ENCODE assay signal across 8 mouse cellular contexts in genomic region chr10:86021749-86022473, GRCm38 (mm10). TPM values are rescaled to one million over a fixed set of nuclear protein-coding genes. Genes with fewer than 3 reads are reported as not detected.
DNase-seq lines count a peak whose midpoint lies in the region; ATAC-seq and TF ChIP-seq lines count a peak whose summit lies in the region.

Gene Fbxo7 (plus strand): TSS chr10:86021972.

- peaks cover 0 to 26% of the 10 kb centered on the region in 2 experiments; a peak in 2 of 4 replicates for H3K4me1 ChIP-seq in CH12.LX (ENCODE audit: control insufficient read depth in 1 of 2, insufficient read depth in 2 of 2)
- H3K4me1 ChIP-seq in forebrain, embryonic 12.5 days: peaks cover 6% of the 10 kb centered on the region
- no peaks in the 10 kb centered on the region for H3K4me1 ChIP-seq in heart, postnatal 0 days (ENCODE audit: control insufficient read depth, insufficient read depth)
- peaks cover 22% of the 10 kb centered on the region for H3K4me1 ChIP-seq in liver, embryonic 16.5 days (ENCODE audit: control insufficient read depth, low read depth, low read length)
- H3K4me1 ChIP-seq in neural tube, embryonic 13.5 days (replicated peaks): peaks cover 12% of the 10 kb centered on the region
- peaks cover 2% of the 10 kb centered on the region; the same call in 1 of the 2 replicates for H3K4me1 ChIP-seq in testis, adult 2 months (ENCODE audit: control insufficient read depth, insufficient read depth, low read length)

- under 1% methylated on average over 82 of the region's 82 CpGs for WGBS in forebrain, embryonic 12.5 days
- WGBS in heart, postnatal 0 days: under 1% methylated on average over 82 of the region's 82 CpGs
- WGBS in liver, embryonic 16.5 days (ENCODE audit: insufficient replicate concordance): under 1% methylated on average over 82 of the region's 82 CpGs
- WGBS in neural tube, embryonic 13.5 days: under 1% methylated on average over 82 of the region's 82 CpGs

- H3K27ac ChIP-seq in CH12.LX (ENCODE audit: insufficient read depth, low read depth): peak within 1 kb of the TSS; percentile 39
- H3K27ac ChIP-seq in forebrain, embryonic 12.5 days: peak within 1 kb of the TSS; percentile 88
- H3K27ac ChIP-seq in heart, postnatal 0 days (ENCODE audit: low read depth): peak within 1 kb of the TSS; percentile 92
- peak within 1 kb of the TSS; percentile 94 for H3K27ac ChIP-seq in liver, embryonic 16.5 days (ENCODE audit: low read length)
- peak within 1 kb of the TSS; percentile 87 for H3K27ac ChIP-seq in neural tube, embryonic 13.5 days (replicated peaks)
- H3K27ac ChIP-seq in testis, adult 2 months (ENCODE audit: control insufficient read depth, insufficient read depth, low read depth, low read length): peak within 1 kb of the TSS; percentile 90

- peak within 1 kb of the TSS; percentile 68 to 93 (median 85) for H3K4me3 ChIP-seq in CH12.LX (replicated peaks in 1 of 3; ENCODE audit: low read depth in 2 of 3, low read length in 2 of 3, poor library complexity in 1 of 3)
- peak within 1 kb of the TSS; percentile 86 for H3K4me3 ChIP-seq in forebrain, embryonic 12.5 days (replicated peaks)
- H3K4me3 ChIP-seq in heart, postnatal 0 days (ENCODE audit: low read depth, low read length): peak within 1 kb of the TSS; percentile 97
- peak within 1 kb of the TSS; percentile 94 for H3K4me3 ChIP-seq in liver, embryonic 16.5 days (ENCODE audit: low read depth, low read length)
- H3K4me3 ChIP-seq in neural tube, embryonic 13.5 days: peak within 1 kb of the TSS; percentile 87
- H3K4me3 ChIP-seq in testis, adult 2 months (ENCODE audit: control insufficient read depth, low read depth, low read length): peak within 1 kb of the TSS; percentile 93

- peak; percentile 47 for TF ChIP-seq RAD21 in CH12.LX (IDR thresholded peaks at IDR 0.05; ENCODE audit: low read depth, low read length)

- DNase-seq in CH12.LX (ENCODE audit: extremely low read depth): peak; percentile 79
- peak; percentile 81 for DNase-seq in c-Kit-positive CD71-positive TER-119-negative erythroid progenitor cells, embryonic 14.5 days (ENCODE audit: low read depth)
- peak; percentile 91 for DNase-seq in heart, postnatal 0 days (ENCODE audit: low spot score)
- DNase-seq in kidney, postnatal 4 days: peak; percentile 94 to 96

- peak; percentile 67; the same call in 1 of the 2 replicates for TF ChIP-seq POLR2A in CH12.LX (IDR thresholded peaks at IDR 0.05; ENCODE audit: low read depth, low read length)
- peak; percentile 50 for TF ChIP-seq POLR2A in testis, adult 2 months (IDR thresholded peaks at IDR 0.05; ENCODE audit: control insufficient read depth, low read depth, low read length)

- ATAC-seq in forebrain, embryonic 12.5 days (ENCODE audit: low FRiP score): peak; percentile 94
- peak; percentile 97 for ATAC-seq in heart, postnatal 0 days (ENCODE audit: insufficient read depth, low read depth)
- ATAC-seq in liver, embryonic 16.5 days (ENCODE audit: low read depth): peak; percentile 83
- ATAC-seq in neural tube, embryonic 13.5 days (ENCODE audit: low read depth): peak; percentile 97

- no peak for TF ChIP-seq EP300 in CH12.LX (IDR thresholded peaks at IDR 0.05; ENCODE audit: low read length)
- TF ChIP-seq EP300 in heart, postnatal 0 days (IDR thresholded peaks at IDR 0.05; ENCODE audit: low read depth): no peak

- peaks cover 1% of the 10 kb centered on the region; the same call in 1 of the 2 replicates for H3K79me2 ChIP-seq in CH12.LX (replicated peaks; ENCODE audit: control insufficient read depth, extremely low read depth, insufficient read depth, poor library complexity, severe bottlenecking)

- in situ Hi-C loops in CH12.LX (cut with MboI; ENCODE audit: low pct_ligation_motif_present, low pct_unique_long_range_greater_than_20kb, low sequenced_read_pairs): no loop called here

- dilution Hi-C loops in CH12.LX (cut with MboI; ENCODE audit: extremely low pct_ligation_motif_present, extremely low pct_unique_long_range_greater_than_20kb, low sequenced_read_pairs): no loop called here

- peak; percentile 48 to 99; a peak in 3 of 4 replicates for TF ChIP-seq CTCF in CH12.LX (conservative IDR thresholded peaks at IDR 0.05 in 1 of 2, IDR thresholded peaks at IDR 0.05 in 1 of 2; ENCODE audit: low read depth in 2 of 2, low read length in 2 of 2)
- peak; percentile 99 for TF ChIP-seq CTCF in heart, postnatal 0 days (IDR thresholded peaks at IDR 0.05; ENCODE audit: low read depth)
- TF ChIP-seq CTCF in testis, adult 2 months (IDR thresholded peaks at IDR 0.05; ENCODE audit: control insufficient read depth, insufficient read depth, insufficient replicate concordance, low read depth, low read length): peak; percentile 84

- peaks cover 0 to 19% of the 10 kb centered on the region in 2 experiments for H3K36me3 ChIP-seq in CH12.LX (replicated peaks in 1 of 2; ENCODE audit: control insufficient read depth in 1 of 2, insufficient read depth in 1 of 2, low read length in 1 of 2)
- H3K36me3 ChIP-seq in forebrain, embryonic 12.5 days (replicated peaks): no peaks in the 10 kb centered on the region
- H3K36me3 ChIP-seq in heart, postnatal 0 days (replicated peaks; ENCODE audit: control insufficient read depth, insufficient read depth, low read length): no peaks in the 10 kb centered on the region
- H3K36me3 ChIP-seq in liver, embryonic 16.5 days (ENCODE audit: control insufficient read depth, insufficient read depth): peaks cover 7% of the 10 kb centered on the region; the same call in 1 of the 2 replicates
- H3K36me3 ChIP-seq in neural tube, embryonic 13.5 days: no peaks in the 10 kb centered on the region; the same call in 1 of the 2 replicates
- no peaks in the 10 kb centered on the region for H3K36me3 ChIP-seq in testis, adult 2 months (ENCODE audit: control insufficient read depth, insufficient read depth, low read length)

- H3K4me2 ChIP-seq in CH12.LX (ENCODE audit: insufficient read depth, low read depth, poor library complexity, severe bottlenecking): peak within 1 kb of the TSS; percentile 60
- H3K4me2 ChIP-seq in forebrain, embryonic 12.5 days: peak within 1 kb of the TSS; percentile 69
- H3K4me2 ChIP-seq in heart, postnatal 0 days (ENCODE audit: low read depth, low read length): peak within 1 kb of the TSS; percentile 68
- peak within 1 kb of the TSS; percentile 72 for H3K4me2 ChIP-seq in liver, embryonic 16.5 days (ENCODE audit: low read depth, low read length)
- H3K4me2 ChIP-seq in neural tube, embryonic 13.5 days: peak within 1 kb of the TSS; percentile 76

- peak within 1 kb of the TSS; percentile 55 for H3K9ac ChIP-seq in CH12.LX (ENCODE audit: insufficient read depth, low read depth)
- H3K9ac ChIP-seq in forebrain, embryonic 12.5 days: peak within 1 kb of the TSS; percentile 81
- peak within 1 kb of the TSS; percentile 92 for H3K9ac ChIP-seq in heart, postnatal 0 days (replicated peaks; ENCODE audit: low read depth, low read length)
- H3K9ac ChIP-seq in liver, embryonic 16.5 days (ENCODE audit: low read depth, low read length): peak within 1 kb of the TSS; percentile 95
- peak within 1 kb of the TSS; percentile 89 for H3K9ac ChIP-seq in neural tube, embryonic 13.5 days

- H3K27me3 ChIP-seq in CH12.LX (replicated peaks): no peaks in the 10 kb centered on the region
- no peaks in the 10 kb centered on the region for H3K27me3 ChIP-seq in forebrain, embryonic 12.5 days
- H3K27me3 ChIP-seq in heart, postnatal 0 days (ENCODE audit: control insufficient read depth, insufficient read depth, low read length): no peaks in the 10 kb centered on the region
- H3K27me3 ChIP-seq in liver, embryonic 16.5 days (ENCODE audit: control insufficient read depth, insufficient read depth, low read depth, low read length): no peaks in the 10 kb centered on the region
- no peaks in the 10 kb centered on the region for H3K27me3 ChIP-seq in neural tube, embryonic 13.5 days
- H3K27me3 ChIP-seq in testis, adult 2 months (ENCODE audit: control insufficient read depth, insufficient read depth, low read length): no peaks in the 10 kb centered on the region

- no peaks in the 10 kb centered on the region for H3K9me3 ChIP-seq in CH12.LX (replicated peaks; ENCODE audit: low read length)
- H3K9me3 ChIP-seq in forebrain, embryonic 12.5 days: no peaks in the 10 kb centered on the region
- H3K9me3 ChIP-seq in heart, postnatal 0 days (replicated peaks; ENCODE audit: control insufficient read depth, low read length): no peaks in the 10 kb centered on the region
- no peaks in the 10 kb centered on the region for H3K9me3 ChIP-seq in liver, embryonic 16.5 days (replicated peaks; ENCODE audit: control insufficient read depth, low read length)
- H3K9me3 ChIP-seq in neural tube, embryonic 13.5 days: no peaks in the 10 kb centered on the region

TF ChIP-seq in CH12.LX, 34 proteins besides CTCF, POLR2A, EP300 and RAD21 (continues in another document):
- TF ChIP-seq USF2 (conservative IDR thresholded peaks at IDR 0.05; ENCODE audit: low read depth, low read length) (peak; percentile 41; the same call in 1 of the 2 replicates), MEF2A (IDR thresholded peaks at IDR 0.05; ENCODE audit: borderline replicate concordance, low read depth, low read length) (peak; percentile 36; the same call in 1 of the 2 replicates), GABPA (IDR thresholded peaks at IDR 0.05; ENCODE audit: insufficient replicate concordance, low read depth, low read length) (no peak), MAFK (IDR thresholded peaks at IDR 0.05; ENCODE audit: insufficient replicate concordance, low read length) (no peak), ZKSCAN1 (IDR thresholded peaks at IDR 0.05; ENCODE audit: borderline replicate concordance, low read depth, low read length) (no peak), POLR2AphosphoS2 (IDR thresholded peaks at IDR 0.05; ENCODE audit: low read depth, low read length) (no peak), CHD2 (IDR thresholded peaks at IDR 0.05; ENCODE audit: low read length) (no peak), ZC3H11A (IDR thresholded peaks at IDR 0.05; ENCODE audit: low read depth, low read length) (no peak), PAX5 (IDR thresholded peaks at IDR 0.05; ENCODE audit: low read length) (no peak), E2F4 (IDR thresholded peaks at IDR 0.05; ENCODE audit: insufficient replicate concordance, low read depth, low read length) (no peak), SIN3A (IDR thresholded peaks at IDR 0.05; ENCODE audit: low read length) (peak; percentile 88), ZMIZ1 (IDR thresholded peaks at IDR 0.05; ENCODE audit: low read depth, low read length) (peak; percentile 44; the same call in 1 of the 2 replicates)

RNA-seq across cellular contexts. Expression of gene Fbxo7, which starts in this region (rescaled TPM):
- 11.4 and 13.1 TPM in 2 replicates for total RNA-seq in CH12.LX (2012; rRNA removed)
- total RNA-seq in CH12.LX (2014; rRNA removed): 16.6 and 18.3 TPM in 2 replicates
- polyA plus RNA-seq in CH12.LX (2012; ENCODE audit: insufficient read length, low read depth): 18.7 and 21.7 TPM in 2 replicates
- 15.1 and 15.4 TPM in 2 replicates for polyA plus RNA-seq in forebrain, embryonic 12.5 days (2016; fragmentation: Nextera tagmentation; extraction: Ambion mirVana)
- 13.3 and 19.9 TPM in 2 replicates for total RNA-seq in heart, postnatal 0 days (2014; rRNA removed; ENCODE audit: low replicate concordance)
- 16.1 TPM in 2 replicates for polyA plus RNA-seq in heart, postnatal 0 days (2015; fragmentation: Nextera tagmentation; extraction: Ambion mirVana)
- polyA plus RNA-seq in liver, embryonic 16.5 days (2015; fragmentation: Nextera tagmentation; extraction: Ambion mirVana): 60.6 and 64.8 TPM in 2 replicates
- 21.3 and 26.0 TPM in 2 replicates for polyA plus RNA-seq in neural tube, embryonic 13.5 days (2015; fragmentation: Nextera tagmentation; extraction: Ambion mirVana)
- 32.4 and 36.8 TPM in 2 replicates for polyA plus RNA-seq in testis, adult 2 months (2012; rRNA removed)

Comparison
In these comparisons a context has a peak if more than half of its experiments do, and no peak if none do; other contexts are left out.
1. Peak in every context shown above with its lines: DNase-seq, ATAC-seq, H3K4me3 ChIP-seq and H3K27ac ChIP-seq.
2. H3K27ac ChIP-seq: peak in every context shown above with its lines; median percentile 94 in liver, embryonic 16.5 days; 92 in heart, postnatal 0 days; 90 in testis, adult 2 months; 88 in forebrain, embryonic 12.5 days; 87 in neural tube, embryonic 13.5 days; 39 in CH12.LX.